ENCODE assay signal across 26 mouse cellular contexts in genomic region chr12:81262821-81263220, GRCm38 (mm10).
"Had no signal": no experiment of that assay in that cellular context is flagged by ENCODE, and none has a peak within 500 bp of the region (broad histone marks: within the 10 kb centered on the region; RNA-seq: fewer than 3 reads in every experiment).

No protein-coding gene starts in this region.

- H3K4me2 ChIP-seq: heart, embryonic 15.5 days; hindbrain, embryonic 13.5 days; hindbrain, embryonic 15.5 days; kidney, embryonic 15.5 days; limb, embryonic 12.5 days; liver, embryonic 11.5 days; liver, embryonic 13.5 days; liver, embryonic 15.5 days had no signal

- H3K27ac ChIP-seq: gastrocnemius, adult 2 months; heart, embryonic 15.5 days; hindbrain, embryonic 13.5 days; hindbrain, embryonic 15.5 days; hindbrain, postnatal 0 days; kidney, embryonic 15.5 days; kidney, postnatal 0 days; layer of hippocampus, adult 2 months; left cerebral cortex, adult 2 months; limb, embryonic 10.5 days; limb, embryonic 12.5 days; liver, embryonic 13.5 days; liver, embryonic 15.5 days had no signal

- ATAC-seq: forebrain, embryonic 16.5 days; hindbrain, postnatal 0 days; intestine, embryonic 16.5 days; liver, postnatal 0 days had no signal

- DNase-seq: gastrocnemius, adult 2 months; gastrocnemius, postnatal 10 days; gastrocnemius, postnatal 25 days; kidney, adult 11 months; kidney, adult 2 months; kidney, adult 9 months; kidney, postnatal 14 days; kidney, postnatal 4 days; liver; liver, embryonic 13.5 days; liver, postnatal 0 days; lung, adult 2 months had no signal

- H3K36me3 ChIP-seq: heart, embryonic 15.5 days; hindbrain, embryonic 13.5 days; hindbrain, embryonic 15.5 days; kidney, embryonic 15.5 days; limb, embryonic 10.5 days; limb, embryonic 12.5 days; liver, embryonic 13.5 days; liver, embryonic 15.5 days had no signal

- H3K27me3 ChIP-seq: heart, embryonic 15.5 days; hindbrain, embryonic 13.5 days; hindbrain, embryonic 15.5 days; kidney, embryonic 15.5 days; limb, embryonic 12.5 days; liver, embryonic 13.5 days; liver, embryonic 15.5 days had no signal

- H3K4me1 ChIP-seq: hindbrain, embryonic 13.5 days; hindbrain, embryonic 15.5 days; kidney, embryonic 15.5 days; limb, embryonic 12.5 days; liver, embryonic 13.5 days; liver, embryonic 15.5 days had no signal

- H3K4me3 ChIP-seq: gastrocnemius, adult 2 months; heart, embryonic 15.5 days; hindbrain, embryonic 13.5 days; hindbrain, embryonic 15.5 days; kidney, embryonic 15.5 days; layer of hippocampus, adult 2 months; left cerebral cortex, adult 2 months; limb, embryonic 10.5 days; limb, embryonic 12.5 days; liver, embryonic 13.5 days; liver, embryonic 15.5 days had no signal

- H3K9me3 ChIP-seq: heart, embryonic 15.5 days; hindbrain, embryonic 13.5 days; hindbrain, embryonic 15.5 days; kidney, embryonic 15.5 days; limb, embryonic 10.5 days; limb, embryonic 12.5 days; liver, embryonic 13.5 days; liver, embryonic 15.5 days had no signal

- H3K9ac ChIP-seq: heart, embryonic 15.5 days; hindbrain, embryonic 13.5 days; hindbrain, embryonic 15.5 days; kidney, embryonic 15.5 days; limb, embryonic 12.5 days; liver, embryonic 13.5 days; liver, embryonic 15.5 days; liver, postnatal 0 days had no signal
